Mouse (Mus musculus) activated CD4-positive, CD25-positive, alpha-beta regulatory T cell, adult 4 months (primary cell): ENCODE data around the gene Myo3b. TPM values are rescaled to one million over a fixed set of nuclear protein-coding genes. Genes with fewer than 3 reads are reported as not detected.
"Not testable (repeated sequence)": the region's sequence is repeated elsewhere in the genome, so short reads cannot be mapped to it uniquely, and the experiment has no call there.

Experiments used
- ATAC-seq: one replicate; pipeline ENCODE4 v1.8.0; 2017
- polyA plus RNA-seq, 2 experiments: library from polyadenylated mRNA; unstranded; fragments of 100-300 nt; shearing (Covaris generic); gene quantifications; one replicate each; pipeline ENCODE4 v1.2.1; 2017

Myo3b gene
- 10 to 100 TPM in 1 of 2 experiments, 1 to 10 TPM in 1; 8.3 to 12.4 TPM for polyA plus RNA-seq

GRCm38 (mm10) chr2:70038752-70039151 is at the start of gene Myo3b:
Myo3b (plus strand) TSS chr2:70039126.
- ATAC-seq, result no peak

DNA sequence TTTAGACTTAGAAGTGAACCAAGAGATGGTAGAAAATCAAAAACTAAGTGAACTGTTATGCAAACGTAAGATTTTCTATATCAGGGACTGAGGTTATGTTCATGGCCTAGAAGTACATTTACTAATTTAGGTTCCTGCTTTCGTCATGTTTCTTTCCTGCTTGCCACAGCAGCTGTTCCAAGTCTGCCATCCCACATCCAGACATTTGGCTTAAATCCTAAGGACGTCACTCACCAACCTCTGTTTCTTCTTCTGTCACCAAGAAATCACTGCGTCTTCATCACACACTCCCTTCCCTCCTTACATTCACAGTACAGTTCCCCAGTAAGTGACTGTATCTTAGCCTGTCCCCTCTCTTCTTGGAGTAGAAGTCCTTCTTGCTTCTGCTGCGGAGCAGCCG is 49.7 kb upstream of the Myo3b start:
- ATAC-seq, result no peak

DNA sequence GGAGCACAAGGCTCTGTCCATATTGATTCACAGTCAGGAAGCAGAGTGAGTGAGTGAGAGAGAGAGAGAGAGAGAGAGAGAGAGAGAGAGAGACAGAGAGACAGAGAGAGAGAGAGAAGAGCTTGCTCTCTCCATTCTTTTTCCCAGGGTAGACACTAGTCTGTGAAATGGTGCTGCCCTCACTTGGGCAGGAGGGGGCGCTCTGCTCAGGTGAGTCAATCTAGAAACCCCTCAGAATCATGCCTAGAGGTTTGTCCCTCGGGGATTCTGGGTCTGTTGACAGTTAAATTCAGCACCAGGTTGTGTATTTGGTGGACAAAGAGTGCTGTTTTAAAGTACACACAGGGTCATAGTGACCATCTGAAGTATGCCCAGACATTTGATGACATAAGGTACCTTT is 48.3 kb upstream of the Myo3b start:
- ATAC-seq, result no peak

- ATAC-seq, result not testable (repeated sequence)
These were observed 44.7 kb upstream of the Myo3b start for GRCm38 (mm10) chr2:69994082-69994736.

- ATAC-seq, result peak; percentile 84
These were observed 44.1 kb upstream of the Myo3b start for GRCm38 (mm10) chr2:69994779-69995178.

GRCm38 (mm10) chr2:69999097-69999770 is 39.7 kb upstream of the Myo3b start:
- no peak for ATAC-seq

DNA sequence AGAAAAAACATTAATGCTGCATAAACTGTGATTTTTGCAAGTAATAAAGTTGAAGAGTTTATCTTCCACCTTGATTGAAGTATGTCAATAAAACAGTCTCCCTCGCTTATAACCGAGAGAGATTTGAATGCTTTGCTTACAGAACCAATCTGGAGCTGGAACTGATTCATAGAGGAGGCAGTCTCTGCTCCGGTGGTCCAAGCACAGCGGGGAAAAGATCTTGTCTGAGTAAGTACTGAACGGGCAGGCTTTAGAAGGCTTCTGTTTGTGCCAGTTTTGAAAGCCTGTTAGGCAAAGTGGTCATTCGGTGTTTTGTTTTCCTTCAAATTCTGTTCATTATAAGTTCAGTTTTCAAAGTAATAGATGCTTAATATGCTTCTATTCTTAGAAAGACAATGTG is 38.6 kb upstream of the Myo3b start:
- ATAC-seq, result no peak

DNA sequence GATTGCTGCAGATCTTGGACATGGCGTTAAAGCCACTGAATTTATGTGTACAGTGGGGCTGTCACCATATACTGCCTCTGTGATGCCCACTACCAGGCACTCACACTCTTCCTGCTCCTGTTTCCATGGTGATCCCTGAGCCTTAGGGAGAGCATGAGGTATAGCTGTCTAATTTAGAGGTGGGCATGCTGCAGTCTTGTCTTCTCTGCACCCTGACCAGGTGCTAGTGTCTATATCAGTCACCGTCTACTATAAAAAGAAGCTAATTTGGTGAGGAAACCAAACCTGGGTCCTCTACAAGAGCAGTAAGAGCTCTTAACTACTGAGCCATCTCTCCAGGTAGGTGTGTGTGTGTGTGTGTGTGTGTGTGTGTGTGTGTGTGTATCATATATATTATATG is 32.4 kb upstream of the Myo3b start:
- no peak for ATAC-seq

DNA sequence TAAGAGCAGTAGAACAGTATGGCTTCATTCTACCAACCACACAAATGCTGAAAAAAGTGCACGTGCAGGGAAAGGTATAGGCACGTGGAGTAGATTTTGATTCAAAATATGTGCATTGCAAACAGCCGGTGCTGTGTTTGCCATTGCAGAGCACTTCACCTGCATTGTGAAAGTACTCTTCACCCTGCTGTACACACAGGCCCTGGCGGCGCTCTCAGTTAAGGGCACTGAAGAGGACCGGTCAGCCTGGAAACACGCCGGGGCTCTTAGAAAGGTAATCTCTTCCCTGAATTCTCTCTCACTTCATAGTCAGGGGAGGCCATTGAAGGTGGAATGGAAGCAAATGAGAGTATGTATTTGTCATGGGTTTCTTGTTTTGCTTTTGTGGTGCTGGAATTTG is 26.0 kb upstream of the Myo3b start:
- ATAC-seq, result no peak

DNA sequence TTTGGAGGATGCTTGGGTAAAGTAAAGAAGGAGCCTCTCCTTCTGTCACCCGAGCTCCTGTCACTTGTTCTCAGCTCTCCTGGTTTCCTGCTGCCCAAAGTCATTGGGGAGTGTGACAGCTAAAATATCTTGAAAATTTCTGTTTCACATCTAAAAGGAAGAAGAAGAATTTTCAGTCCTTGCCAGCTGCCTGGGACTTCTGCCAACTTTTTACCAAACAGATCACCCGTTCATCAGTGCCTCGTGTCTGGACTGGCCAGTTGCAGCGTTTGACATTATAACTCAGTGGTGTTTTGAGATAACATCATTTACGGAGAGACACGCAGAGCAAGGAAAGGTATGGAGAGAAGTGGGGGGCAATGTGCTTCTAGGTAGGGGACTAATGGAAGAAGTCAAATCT is 20.7 kb upstream of the Myo3b start:
- no peak for ATAC-seq

- ATAC-seq, result no peak
These were observed 14.5 kb upstream of the Myo3b start for GRCm38 (mm10) chr2:70024454-70024853.

- ATAC-seq, result no peak
These were observed 13.2 kb upstream of the Myo3b start for GRCm38 (mm10) chr2:70025711-70026110.

- no peak for ATAC-seq
These were observed 7.5 kb upstream of the Myo3b start for GRCm38 (mm10) chr2:70031472-70031871.

GRCm38 (mm10) chr2:70034895-70035294 is 4.0 kb upstream of the Myo3b start:
- ATAC-seq, result no peak

- no peak for ATAC-seq
These were observed 3.6 kb upstream of the Myo3b start for GRCm38 (mm10) chr2:70035358-70035757.

DNA sequence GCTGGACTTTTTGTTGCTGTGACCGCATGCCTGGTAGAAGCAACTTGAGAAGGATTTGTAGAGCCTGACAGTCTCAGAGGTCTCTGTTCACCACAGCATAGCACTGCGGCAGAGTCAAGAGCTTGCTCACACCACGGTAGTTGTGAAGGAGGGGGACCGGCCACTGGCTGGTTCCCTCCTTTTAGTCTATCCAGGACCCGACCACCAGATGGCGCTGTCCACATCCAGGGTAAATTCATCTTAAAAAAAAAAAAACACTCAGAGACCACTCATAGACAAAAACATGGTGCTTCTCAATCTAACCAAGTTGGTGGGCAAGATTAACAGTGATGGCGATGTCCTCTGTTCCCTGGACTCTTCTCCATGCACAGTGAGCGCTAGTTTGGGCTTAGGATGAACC is 1.7 kb upstream of the Myo3b start:
- no peak for ATAC-seq

GRCm38 (mm10) chr2:70044466-70044865 is 5.5 kb downstream of the Myo3b start:
- ATAC-seq, result no peak

- no peak for ATAC-seq
These were observed 8.9 kb downstream of the Myo3b start for GRCm38 (mm10) chr2:70047868-70048267.

DNA sequence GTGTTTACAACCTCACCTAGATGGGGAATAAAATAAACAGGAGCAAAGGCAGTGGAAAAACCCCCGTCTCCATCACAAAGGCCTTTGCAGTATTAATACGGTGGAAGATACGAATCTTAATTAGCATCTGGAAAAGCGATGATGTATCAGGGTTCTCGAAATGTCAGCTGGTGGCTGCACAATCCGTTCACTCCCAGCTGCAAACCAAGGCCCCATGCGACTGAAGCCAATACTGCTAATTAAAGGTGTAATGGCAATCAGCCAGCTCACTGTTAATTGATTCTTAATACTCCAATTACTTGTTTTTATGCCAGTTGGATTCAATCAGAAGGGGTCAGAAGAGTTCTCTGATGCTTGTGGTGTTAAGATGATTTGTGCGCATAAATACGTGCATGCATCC is 14.9 kb downstream of the Myo3b start:
- ATAC-seq, result no peak

DNA sequence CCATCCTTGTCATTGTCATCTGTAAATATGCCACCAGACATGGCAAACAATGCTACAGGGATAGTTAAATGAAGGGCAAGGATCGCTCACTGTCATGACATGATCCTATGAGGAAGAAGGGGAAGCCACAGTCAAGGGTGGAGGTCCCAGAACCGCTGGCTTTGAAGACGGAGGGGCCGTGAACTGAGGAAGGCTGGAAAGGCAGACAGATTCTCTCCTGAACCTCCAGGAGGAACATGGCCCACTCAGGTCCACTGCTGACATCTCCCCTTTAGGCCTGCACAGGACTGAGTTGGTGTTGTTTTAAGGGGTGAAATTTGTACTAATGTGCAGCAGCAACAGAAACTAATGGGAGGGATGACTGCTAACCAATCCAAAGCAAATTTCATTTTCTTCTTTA is 19.3 kb downstream of the Myo3b start:
- ATAC-seq, result no peak

GRCm38 (mm10) chr2:70060359-70061345 is 21.7 kb downstream of the Myo3b start:
- ATAC-seq, result no peak

- ATAC-seq, result no peak
These were observed 26.2 kb downstream of the Myo3b start for GRCm38 (mm10) chr2:70065116-70065515.

GRCm38 (mm10) chr2:70065729-70066300 is 26.9 kb downstream of the Myo3b start:
- ATAC-seq, result no peak
